Mouse (Mus musculus) lung, postnatal 36 days (tissue): ENCODE results near the gene Fer1l4.

Experiments
- DNase-seq: peaks from one replicate; pipeline ENCODE4 v3.0.0; 2022; ENCODE audit warnings: mixed read lengths

Gene Fer1l4

DNA sequence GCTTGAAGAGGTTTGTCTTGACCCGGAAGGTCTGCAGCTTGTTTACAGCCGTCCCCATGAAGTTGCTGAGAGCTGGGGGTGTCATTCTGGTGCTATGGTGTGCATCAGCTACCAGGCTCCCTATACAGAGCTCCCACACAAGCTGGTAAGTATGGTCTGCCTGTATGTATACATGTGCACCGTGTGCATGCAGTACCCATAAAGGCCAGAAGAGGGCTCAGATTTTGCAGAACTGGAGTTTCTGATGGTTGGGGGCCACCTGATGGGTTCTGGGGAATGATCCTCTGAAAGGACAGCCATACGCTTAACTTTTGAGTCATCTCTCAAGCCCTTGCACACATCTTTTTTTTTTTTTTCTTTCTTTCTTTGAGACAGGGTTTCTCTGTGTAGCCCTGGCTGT lies 47.4 kb downstream of the Fer1l4 start:
- DNase-seq: no peak

- peak; percentile 75 for DNase-seq
These were observed 60.9 kb downstream of the Fer1l4 start for GRCm38 (mm10) chr2:155991863-155992321.

- DNase-seq: no peak
These were observed 61.6 kb downstream of the Fer1l4 start for GRCm38 (mm10) chr2:155991151-155991550.

- no peak for DNase-seq
These were observed 63.7 kb downstream of the Fer1l4 start for GRCm38 (mm10) chr2:155989085-155989484.

GRCm38 (mm10) chr2:155987131-155987530 lies 65.6 kb downstream of the Fer1l4 start:
- no peak for DNase-seq

- no peak for DNase-seq
These were observed 67.0 kb downstream of the Fer1l4 start for GRCm38 (mm10) chr2:155985776-155986175.

GRCm38 (mm10) chr2:155979328-155979991 lies 73.3 kb downstream of the Fer1l4 start:
- peak; percentile 67 for DNase-seq

DNA sequence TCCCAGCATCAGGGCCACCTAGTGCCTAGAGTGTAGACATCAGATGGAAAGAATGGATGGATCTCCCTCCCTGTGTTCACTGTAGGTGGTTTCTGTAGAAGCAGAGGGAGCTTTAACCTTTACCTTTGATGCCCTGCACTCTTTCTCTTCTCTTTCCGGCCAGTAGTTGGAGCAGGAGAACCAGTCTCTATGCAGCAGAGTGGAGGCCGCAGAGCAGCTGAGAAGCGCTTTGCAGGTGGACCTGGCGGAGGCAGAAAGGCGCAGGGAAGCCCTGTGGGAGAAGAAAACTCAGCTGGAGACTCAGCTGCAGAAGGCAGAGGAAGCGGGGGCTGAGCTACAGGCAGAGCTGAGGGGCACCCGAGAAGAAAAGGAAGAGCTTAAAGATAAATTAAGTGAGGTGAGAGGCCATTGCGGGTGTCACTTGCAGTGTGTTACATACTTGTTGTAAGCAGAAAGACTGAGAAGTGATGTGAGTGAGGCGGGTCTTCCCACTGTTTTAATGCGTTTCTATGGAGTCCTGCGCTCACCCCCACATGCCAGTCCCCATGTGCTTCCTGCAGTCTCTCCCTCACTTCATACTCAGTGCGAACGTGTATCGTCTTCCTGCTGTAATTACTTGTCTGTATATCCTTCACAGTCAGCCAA lies 78.5 kb downstream of the Fer1l4 start:
- no peak for DNase-seq

- DNase-seq: no peak
These were observed 79.4 kb downstream of the Fer1l4 start for GRCm38 (mm10) chr2:155973348-155973747.
